Mouse (Mus musculus): ENCODE data around the gene Smn1. TPM values are rescaled to one million over a fixed set of nuclear protein-coding genes. Genes with fewer than 3 reads are reported as not detected.
"Not testable (repeated sequence)": the region's sequence is repeated elsewhere in the genome, so short reads cannot be mapped to it uniquely, and the experiment has no call there.

The Smn1 gene
- total RNA-seq (2021): 10 to 100 TPM; 32.8 to 33.7 TPM
- long read RNA-seq, experiment 1, transcript Smn1-201 (9 exons, 1,222 nt): major isoform, 11 of 18 reads
- long read RNA-seq, experiment 1, partial matches to known transcripts: 3 of 18 reads
- long read RNA-seq, experiment 1, other reads (novel, unspliced or antisense): 3 of 18 reads
- long read RNA-seq, experiment 2, transcript Smn1-201 (9 exons, 1,222 nt): major isoform, 15 of 18 reads
- long read RNA-seq, experiment 2, partial matches to known transcripts: 0 of 18 reads
- long read RNA-seq, experiment 2, other reads (novel, unspliced or antisense): 3 of 18 reads

DNA sequence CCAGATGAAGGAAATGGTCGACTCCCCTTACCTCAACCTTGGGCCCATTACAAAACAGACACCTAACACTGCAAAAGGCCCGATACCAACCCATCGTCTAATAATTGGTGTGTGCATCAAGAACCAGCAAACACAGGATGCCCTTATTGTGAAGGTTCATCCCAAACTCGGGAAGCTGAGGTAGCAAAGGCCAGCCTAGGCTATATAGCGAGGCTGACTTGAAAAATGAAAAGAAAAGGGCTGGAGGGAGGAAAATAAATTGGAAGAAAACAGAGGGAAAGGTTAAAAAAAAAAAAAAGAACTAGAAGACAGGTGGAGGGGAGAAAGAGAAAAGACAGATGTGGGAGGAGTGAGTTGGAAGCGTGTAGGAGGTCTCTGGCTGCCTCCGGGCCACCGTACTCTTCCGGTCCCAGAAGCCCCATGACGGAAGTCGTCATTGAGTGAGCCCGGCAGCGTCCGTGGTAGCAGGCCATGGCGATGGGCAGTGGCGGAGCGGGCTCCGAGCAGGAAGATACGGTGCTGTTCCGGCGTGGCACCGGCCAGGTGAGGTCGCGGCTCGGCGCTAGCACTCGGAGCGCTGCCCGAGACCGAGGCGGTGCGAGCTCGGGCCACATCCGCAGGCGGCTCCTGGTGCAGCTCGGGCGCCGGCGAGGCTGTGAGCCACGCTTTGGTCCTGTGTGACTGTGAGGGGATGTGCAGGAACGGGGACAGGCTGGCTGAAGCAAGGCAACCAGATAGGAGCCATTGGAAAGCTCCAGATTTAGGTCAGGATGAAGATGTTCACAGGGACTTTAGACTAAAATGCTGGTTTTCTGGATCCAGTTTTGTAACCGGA, at the start of gene Smn1:
Gene Smn1, plus strand, starts transcription at position 430 of the 835 bp plus-strand sequence.
- DNase-seq: peak; percentile 97

DNA sequence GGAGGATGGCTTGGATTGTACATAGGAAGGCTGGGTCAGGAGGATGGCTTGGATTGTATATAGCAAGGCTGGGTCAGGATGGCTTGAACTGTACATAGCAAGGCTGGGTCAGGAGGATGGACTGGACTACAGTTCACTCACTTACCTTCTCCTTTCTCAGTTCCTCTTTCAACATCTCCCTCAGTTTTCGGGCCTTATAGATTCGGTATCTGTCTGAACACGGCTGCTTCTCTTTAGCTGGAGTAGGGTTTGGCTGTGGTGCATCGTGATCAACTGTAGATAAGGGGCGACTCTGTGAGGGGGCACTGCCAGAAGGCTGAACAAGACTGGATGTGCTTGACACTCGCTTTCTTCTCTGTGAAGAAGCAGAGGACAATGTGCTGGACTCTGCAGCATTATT, 25.8 kb upstream of the Smn1 start:
- DNase-seq: no peak

DNA sequence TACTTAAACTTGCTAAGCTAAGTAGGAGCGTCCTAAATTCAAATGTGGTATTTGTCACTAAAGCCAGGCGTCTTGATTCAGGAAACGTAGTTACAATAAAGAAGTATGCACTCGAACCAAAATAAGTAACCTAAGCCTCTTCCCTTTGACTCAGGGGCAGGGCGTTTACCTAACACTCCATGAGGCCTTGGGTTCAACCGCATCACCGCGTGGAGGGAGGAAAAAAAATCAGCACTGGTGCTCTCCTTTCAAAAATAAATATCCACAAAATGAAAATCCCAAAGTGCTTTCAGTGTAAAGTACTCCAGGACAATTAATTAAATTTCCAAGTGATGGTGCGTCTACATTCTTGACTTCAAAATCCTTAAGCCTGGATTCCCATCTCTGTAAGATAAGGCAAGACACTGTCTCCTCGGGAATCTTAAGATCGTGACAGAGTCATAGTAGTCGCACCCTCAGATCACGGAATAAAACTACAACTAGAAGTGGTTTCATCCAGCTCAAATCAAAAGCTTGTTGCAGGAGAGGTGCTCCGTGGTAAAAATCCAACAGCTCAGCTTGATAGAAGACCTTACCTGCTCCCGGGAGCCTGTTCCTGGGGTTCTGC, 21.5 kb upstream of the Smn1 start:
- DNase-seq: no peak

DNA sequence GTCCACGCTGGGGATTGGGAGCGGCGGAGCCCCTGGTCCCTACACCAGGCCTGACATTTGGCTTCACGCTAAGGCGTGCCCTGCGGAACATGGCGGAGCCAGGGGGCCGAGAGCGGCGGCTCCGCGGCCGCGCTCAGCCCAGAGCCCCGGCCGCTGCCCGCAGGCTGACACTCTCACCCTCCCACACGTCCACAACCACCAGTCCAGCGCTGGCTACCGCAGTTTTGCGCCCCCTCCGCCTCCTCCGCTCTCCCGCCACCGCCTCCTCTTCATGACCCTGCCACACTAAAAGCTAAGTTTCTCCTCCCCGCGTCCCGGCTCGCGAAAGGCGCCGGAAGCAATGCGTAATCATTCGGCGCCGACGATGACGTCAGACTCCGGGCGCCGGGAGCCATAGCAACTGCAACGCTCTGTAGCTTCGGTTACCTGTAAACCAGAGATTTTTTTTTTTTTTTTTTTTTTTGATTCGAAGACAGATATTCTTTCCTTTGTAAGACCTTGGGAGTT, 20.9 kb upstream of the Smn1 start, which contains the start of gene Bdp1:
Gene Bdp1, minus strand, starts transcription at position 323 of the 507 bp plus-strand sequence.
- peak; percentile 98 for DNase-seq

DNA sequence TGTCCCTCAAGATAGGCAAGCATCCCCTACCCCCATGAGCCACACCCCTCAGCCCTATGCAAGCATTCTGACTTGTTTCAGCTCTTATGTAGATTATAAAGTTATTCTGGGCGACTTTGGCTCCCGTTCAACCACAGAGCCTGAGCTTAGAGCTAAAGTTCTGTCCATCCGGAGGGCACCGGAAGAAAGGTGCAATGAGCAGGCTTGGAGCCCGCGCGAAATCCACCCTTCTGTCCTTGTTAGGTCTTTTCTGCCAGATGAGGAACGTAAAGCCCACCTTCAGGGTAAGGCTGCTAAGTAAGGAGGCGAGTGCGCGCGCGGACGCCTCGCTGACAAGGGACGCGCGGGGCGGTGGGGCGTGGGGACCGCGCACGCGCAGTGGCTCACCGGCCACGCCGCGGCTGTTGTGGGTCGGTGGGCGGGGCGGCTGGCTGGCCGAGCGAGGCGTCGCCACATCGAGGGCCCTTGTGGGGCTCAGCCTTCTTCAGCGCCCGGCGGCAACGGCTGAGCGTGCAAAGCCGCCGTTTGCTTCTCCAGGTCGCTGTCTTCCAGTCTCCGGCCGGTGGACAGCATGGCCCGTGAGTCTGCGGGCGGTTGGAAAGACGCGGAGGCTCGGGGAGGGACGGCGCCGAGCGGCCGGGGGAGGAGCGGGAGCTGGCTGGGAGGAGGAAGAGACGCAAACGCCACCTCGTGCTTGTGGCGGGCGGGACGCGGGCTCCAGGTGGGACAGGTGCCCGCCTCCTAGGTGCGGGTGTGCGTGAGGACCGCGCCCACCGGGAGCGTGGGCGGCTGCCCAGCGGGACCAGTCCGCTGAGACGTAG, 16.8 kb upstream of the Smn1 start, which contains the start of gene Serf1:
Gene Serf1, plus strand, starts transcription at position 361 of the 821 bp plus-strand sequence.
- DNase-seq: peak; percentile 89

DNA sequence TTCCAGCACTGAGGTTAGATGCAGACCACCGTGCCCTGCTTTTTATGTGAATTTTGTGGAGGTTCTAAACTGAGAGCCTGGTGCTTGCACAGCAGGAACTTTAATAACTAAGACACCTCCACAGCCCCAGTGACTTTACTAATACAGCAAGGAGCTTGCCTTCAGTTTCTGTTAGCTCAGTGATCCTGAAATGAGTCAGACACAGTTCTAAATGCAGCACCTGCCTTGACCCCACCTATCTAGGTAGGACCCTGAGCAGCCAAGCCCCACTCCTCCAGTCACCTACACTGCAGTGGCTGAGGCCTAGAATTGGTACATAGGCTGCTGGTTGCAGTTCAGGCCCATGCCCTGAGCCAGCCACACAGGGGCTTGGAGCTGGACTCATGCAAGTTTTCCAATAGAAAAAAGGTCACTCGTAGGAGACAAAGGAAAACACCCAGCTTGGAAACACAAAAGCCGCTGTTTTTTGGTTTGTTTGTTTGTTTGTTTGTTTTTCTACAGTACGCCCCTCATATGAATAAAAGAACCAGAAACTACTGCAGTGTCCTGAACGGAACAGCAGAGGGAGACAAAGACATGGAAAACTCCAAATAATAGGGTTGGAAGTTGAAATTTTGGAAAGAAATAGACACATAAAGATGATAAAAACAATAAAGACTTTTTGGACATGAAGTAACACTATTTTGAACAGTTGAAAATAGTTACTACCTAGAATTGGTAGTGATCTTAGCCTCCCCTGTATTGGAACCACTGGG, 12.3 kb upstream of the Smn1 start:
- peak; percentile 22 for DNase-seq

DNA sequence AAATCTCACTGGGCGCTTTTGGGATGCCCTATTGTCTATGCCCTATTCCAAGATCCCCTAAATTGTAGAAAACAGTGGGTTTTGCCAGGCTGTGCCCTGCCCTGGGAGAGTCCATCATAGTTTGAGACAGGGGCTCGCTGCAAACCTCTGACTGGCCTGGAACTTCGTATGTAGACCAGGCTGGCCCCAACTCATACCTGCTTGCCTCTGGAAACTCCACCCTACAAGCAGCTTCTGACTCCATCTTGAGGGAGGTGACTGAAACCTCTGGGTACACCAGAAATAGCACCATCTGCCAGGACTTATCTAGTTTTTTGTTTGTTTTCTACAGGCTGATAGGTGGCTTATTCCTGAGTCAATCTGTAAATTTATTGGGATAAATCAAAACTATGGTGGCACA, 682 bp upstream of the Smn1 start:
- no peak for DNase-seq

DNA sequence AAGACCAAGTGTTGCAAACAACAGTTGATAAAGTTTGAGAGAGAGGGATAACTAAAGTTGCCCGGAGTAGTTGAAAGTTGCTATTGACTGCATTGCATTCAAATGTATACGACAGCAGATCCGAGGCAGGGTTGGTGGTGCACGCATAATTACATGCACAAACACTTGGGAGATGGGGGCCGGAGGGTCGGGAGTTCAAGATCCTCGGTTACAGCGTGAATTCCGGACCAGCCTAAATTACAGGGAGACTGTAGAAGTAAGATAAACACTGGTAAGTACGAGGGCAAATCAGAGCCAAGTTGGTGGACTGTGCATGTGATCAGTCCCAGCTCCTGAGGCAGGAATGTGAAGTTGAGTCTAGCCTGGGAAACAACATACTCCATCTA, 599 bp downstream of the Smn1 start:
- DNase-seq: no peak

DNA sequence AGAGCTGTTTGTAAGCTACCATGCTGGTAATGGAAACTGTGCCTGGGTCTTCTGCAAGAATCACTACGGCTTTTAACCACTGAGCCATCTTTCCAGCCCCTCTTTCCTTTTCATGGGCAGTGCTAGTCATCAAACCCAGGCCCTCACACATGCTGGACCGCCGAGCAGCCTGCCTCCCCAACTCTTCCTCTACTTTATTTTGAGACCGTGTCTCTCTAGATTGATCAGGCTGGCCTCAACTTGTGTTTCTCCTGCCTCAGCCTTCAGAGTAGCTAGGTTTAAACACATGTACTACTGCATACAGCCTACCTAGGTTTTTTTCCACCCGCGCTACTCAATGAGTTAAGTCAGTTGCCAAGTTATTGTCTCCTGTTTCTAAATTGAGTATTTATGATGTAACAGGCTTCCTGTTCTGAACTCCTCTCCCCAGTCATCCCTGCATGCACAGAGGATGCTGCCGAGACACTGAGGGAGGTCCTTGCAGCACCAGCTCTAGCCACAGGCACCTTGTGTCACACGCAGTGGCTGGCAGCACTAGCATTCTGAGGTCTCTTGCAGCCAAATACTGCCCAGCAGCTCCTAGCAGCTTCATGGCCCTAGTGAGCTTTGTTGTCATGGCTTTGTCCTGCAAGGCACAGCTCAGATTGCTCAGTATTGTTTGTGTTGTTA, 17.1 kb downstream of the Smn1 start:
- no peak for DNase-seq

DNA sequence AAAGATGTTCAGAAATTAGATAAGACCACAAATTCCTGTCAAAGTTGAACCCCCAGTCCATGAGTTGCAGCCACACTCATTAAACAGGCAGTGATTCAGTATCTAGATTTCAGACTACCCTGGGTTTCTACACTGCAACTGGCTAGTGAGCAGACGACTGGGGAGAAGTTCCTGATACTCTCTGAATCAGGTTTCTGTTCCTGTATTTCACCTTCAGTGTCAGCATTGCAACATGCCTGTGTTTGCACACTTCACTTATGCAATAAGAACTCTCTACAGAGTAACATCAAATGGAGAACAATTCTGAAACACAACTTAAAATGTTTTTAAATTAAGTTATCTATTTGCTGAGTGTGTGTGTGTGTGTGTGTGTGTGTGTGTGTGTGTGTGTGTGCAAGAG, 28.0 kb downstream of the Smn1 start:
- DNase-seq: peak; percentile 8

DNA sequence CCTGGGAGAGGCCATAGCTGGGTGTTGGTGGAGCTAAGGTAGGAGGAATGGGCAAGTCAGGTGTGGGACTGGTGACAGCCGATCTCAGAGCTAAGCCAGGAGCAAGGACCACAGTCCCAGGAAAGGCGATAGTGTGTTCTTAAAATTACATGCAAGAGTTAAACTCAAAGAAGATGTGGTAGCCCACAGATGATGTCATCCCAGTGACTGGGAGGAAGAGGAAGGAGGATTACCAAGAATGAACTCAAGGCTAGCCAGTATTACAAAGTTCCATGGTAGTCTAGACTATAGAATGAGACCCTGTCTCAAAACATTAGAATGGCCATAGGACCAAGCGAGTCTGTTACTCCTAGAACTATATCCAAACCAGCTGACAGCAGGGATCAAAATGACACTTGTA, 32.0 kb downstream of the Smn1 start:
- no peak for DNase-seq

DNA sequence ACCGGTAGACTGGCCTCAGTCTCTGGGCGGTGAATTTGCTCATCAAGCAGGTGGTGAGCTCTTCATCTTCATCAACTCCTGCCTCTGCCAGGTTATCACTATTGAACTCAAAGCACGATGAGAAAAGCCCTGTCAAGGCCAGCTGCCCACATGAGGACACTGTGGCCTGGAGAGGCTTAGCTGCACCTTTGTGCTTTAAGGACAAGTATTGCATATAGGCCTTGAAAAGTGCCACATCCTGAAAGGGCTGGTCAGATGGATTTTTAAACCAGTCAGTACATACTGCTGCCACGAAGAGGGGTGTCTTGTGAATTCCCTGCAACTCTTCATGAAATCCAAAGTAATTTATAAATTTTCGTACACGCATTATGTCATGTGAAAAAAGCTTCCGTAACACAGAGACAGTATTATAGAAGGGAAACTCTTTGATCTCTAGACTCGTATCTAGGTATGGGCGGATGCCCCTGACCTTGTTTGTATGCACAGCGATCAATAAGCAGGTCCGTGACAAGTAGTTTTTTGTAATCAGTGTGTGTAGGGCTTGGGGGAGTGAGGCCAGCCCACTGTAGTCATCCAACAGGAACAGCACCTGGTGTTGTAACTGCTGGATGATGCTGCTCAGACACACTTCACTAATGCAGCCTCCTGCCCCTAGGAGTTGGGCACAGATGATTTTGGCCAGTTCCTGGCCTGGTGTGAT, 36.7 kb downstream of the Smn1 start:
- not testable (repeated sequence) for DNase-seq

DNA sequence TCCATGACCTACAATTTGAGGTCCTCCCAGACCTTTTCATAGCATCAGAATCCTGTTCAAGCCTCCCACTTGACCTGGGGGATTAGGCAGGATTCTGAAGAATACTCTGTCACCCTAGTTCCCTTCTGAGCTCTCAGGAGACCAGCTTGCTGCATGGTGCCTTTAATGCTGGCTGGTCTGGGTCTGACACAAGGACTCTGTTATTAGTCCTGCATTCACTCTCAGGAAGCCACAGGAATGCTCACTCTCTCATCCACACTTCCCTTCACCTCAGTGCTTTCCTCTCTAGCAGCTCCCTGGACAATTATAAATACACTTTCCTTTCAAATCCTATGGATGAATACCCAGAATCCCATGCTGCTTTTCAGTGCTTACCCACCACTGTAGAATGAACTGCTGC, 37.8 kb downstream of the Smn1 start:
- DNase-seq: not testable (repeated sequence)

DNA sequence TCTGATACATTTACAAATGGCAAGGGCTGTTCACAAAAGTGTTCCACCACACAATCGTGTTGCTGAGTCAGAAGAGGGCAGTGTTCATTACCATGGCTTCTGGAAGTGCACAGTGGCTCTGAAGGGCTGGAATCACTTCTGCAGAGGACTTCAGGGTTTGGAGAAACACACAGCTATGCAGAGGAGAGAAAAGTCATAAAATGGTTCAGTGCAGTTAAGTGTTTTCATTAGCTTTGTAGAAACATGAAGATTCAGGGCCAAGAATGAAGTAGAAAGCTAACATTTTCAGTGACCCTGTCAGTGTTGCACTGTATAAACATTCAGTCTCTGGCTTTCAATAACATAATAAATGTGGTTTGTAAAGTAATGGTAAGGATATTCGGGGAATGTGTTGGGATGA, 41.7 kb downstream of the Smn1 start:
- not testable (repeated sequence) for DNase-seq

DNA sequence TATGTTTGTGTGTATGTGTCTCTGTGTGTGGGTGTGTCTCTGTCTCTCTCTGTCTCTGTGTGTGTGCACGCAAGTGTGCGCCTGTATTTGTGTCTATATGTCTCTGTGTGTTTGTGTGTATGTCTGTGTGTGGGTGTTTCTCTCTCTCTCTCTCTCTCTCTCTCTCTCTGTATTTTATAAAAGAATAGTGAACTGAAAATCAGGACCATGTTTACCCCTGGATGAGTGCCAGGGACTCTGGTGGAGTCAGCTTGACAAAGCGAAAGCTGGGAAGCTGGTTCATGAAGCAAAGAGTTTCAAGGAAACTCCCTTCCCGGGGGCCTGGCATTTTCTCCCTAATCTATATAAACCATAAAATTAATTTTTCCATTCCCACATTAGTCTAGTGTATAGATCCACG, 49.7 kb downstream of the Smn1 start:
- peak; percentile 17 for DNase-seq

DNA sequence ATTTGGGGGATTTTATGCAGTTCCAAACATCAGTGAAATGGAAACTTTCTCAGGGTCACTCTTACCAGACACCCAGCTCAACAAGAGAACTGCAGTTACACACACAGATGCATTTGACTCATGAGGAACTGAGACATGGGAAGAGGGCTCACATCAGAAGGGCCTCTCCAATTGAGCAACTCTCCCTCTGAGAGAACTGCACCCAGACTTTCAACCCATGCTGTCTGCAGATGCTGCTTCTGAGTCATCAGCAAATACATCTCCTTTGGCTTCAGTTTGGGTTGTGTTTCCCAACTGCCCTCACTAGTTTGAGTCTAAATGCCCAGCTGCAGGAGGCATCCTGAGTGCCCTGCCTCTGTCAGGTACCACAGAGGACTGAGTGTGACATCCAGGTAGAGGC, 58.5 kb downstream of the Smn1 start:
- not testable (repeated sequence) for DNase-seq

All from adrenal gland, postnatal 10 days (tissue).